Mouse (Mus musculus) T-cell, adult 66 days (primary cell): ENCODE data around the gene Trp53bp2. TPM values are rescaled to one million over a fixed set of nuclear protein-coding genes. Genes with fewer than 3 reads are reported as not detected.

ENCODE experiments used
- total RNA-seq, 2 experiments: library from RNA; stranded (reverse); gene quantifications; 3 replicates in 1 of 2; 4 replicates in 1 of 2; pipeline ENCODE4 v1.2.4; 2023

The Trp53bp2 gene
- total RNA-seq = 10 to 100 TPM; 28.5 to 31.8 TPM

DNA sequence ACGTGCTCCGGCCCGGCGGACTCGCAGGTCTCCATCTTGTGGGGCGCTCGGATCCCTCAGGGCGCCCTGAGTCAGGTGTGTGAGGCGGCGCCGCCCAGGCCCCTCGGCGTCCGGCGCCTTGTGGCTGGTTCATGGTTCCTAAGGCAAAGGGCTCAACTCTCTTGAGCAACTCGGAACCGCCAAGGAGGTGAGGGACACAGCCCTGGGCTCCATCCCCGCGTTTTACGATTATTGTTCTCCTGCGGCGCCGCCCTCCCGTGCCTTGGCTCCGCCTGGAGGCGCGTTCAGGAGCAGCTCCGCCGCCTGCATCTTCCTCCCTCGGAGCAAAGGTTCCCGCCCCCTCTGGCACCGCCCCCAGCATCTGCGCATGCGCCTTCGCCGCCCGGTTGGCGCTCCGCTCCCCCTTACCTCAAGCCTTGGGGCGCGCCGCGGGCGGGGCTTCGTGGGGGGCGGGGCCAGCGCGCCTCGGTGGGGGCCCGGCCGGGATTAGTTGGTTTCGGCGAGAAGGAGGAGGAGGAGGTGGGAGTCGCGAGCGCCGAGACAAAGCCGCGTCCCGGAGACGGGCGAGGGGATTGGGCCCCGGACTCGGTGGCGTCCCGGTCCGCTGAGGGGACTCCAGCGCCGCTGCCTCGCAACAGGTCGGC, at the start of gene Trp53bp2:
Gene Trp53bp2, plus strand, starts transcription at position 489 of the 644 bp plus-strand sequence.

Other genes starting within 250 kb of the Trp53bp2 start
- not detected for gene Vmn1r1, start 244.7 kb upstream of the Trp53bp2 start, total RNA-seq
- 10 to 100 TPM; 41.9 to 45.3 TPM for gene Degs1, start 126.4 kb upstream of the Trp53bp2 start, total RNA-seq
- gene Fbxo28, start 67.5 kb upstream of the Trp53bp2 start, total RNA-seq = 10 to 100 TPM; 51.8 to 55.3 TPM
- gene Capn2, start 108.4 kb downstream of the Trp53bp2 start, total RNA-seq = 10 to 100 TPM; 76.9 to 80.7 TPM
- gene Capn8, start 155.8 kb downstream of the Trp53bp2 start, total RNA-seq = not detected